Comparison of ENCODE assay signal across 9 mouse cellular contexts in genomic region chr9:96977287-96978145, GRCm38 (mm10). TPM values are rescaled to one million over a fixed set of nuclear protein-coding genes. Genes with fewer than 3 reads are reported as not detected.
A peak's percentile ranks its signal among the peaks of the same experiment; 100 is the strongest.
DNase-seq lines count a peak whose midpoint lies in the region; ATAC-seq lines count a peak whose summit lies in the region.
"Had no signal": no experiment of that assay in that cellular context is flagged by ENCODE, and none has a peak within 500 bp of the region (broad histone marks: within the 10 kb centered on the region; RNA-seq: fewer than 3 reads in every experiment).

No protein-coding gene starts in this region.

- H3K9ac ChIP-seq in intestine, embryonic 16.5 days (ENCODE audit: low read depth, low read length), result no peak overlapping the region
- 0 out of 2 replicates have a peak overlapping the region, but pooled peaks have one; percentile 7 for H3K9ac ChIP-seq in neural tube, embryonic 14.5 days (replicated peaks; ENCODE audit: low read depth, low read length)

- WGBS in embryonic facial prominence, embryonic 10.5 days, result 51% methylated on average over 13 of the region's 13 CpGs
- WGBS in intestine, embryonic 16.5 days, result 53% methylated on average over 13 of the region's 13 CpGs
- WGBS in neural tube, embryonic 14.5 days, result 44% methylated on average over 13 of the region's 13 CpGs

- ATAC-seq in intestine, embryonic 16.5 days, result peak; percentile 10; the same call in 1 of the 2 replicates
- ATAC-seq in neural tube, embryonic 14.5 days (ENCODE audit: low read depth), result no peak

- no peaks in the 10 kb centered on the region for H3K9me3 ChIP-seq in embryonic facial prominence, embryonic 10.5 days
- H3K9me3 ChIP-seq in intestine, embryonic 16.5 days (ENCODE audit: control insufficient read depth, low read length), result no peaks in the 10 kb centered on the region
- no peaks in the 10 kb centered on the region for H3K9me3 ChIP-seq in neural tube, embryonic 14.5 days (ENCODE audit: control insufficient read depth, low read length)

- no peak overlapping the region for H3K4me3 ChIP-seq in embryonic facial prominence, embryonic 10.5 days
- no peak overlapping the region for H3K4me3 ChIP-seq in intestine, embryonic 16.5 days (ENCODE audit: low read length)
- no peak overlapping the region for H3K4me3 ChIP-seq in neural tube, embryonic 14.5 days (ENCODE audit: low read depth, low read length)

- H3K27me3 ChIP-seq in embryonic facial prominence, embryonic 10.5 days (replicated peaks; ENCODE audit: low read depth, poor library complexity, severe bottlenecking), result no peaks in the 10 kb centered on the region
- no peaks in the 10 kb centered on the region for H3K27me3 ChIP-seq in intestine, embryonic 16.5 days (replicated peaks; ENCODE audit: control insufficient read depth, insufficient read depth, low read length)
- H3K27me3 ChIP-seq in neural tube, embryonic 14.5 days (ENCODE audit: control insufficient read depth, insufficient read depth, low read length), result no peaks in the 10 kb centered on the region

- H3K27ac ChIP-seq in embryonic facial prominence, embryonic 10.5 days (replicated peaks), result peak overlapping the region; percentile 89
- no peak overlapping the region for H3K27ac ChIP-seq in intestine, embryonic 16.5 days (ENCODE audit: low read length)
- peak overlapping the region; percentile 28; the same call in 1 of the 2 replicates for H3K27ac ChIP-seq in neural tube, embryonic 14.5 days (ENCODE audit: low read depth, low read length)
- H3K27ac ChIP-seq: macrophage had no signal

- H3K4me1 ChIP-seq in embryonic facial prominence, embryonic 10.5 days, result peaks cover 82% of the 10 kb centered on the region
- peaks cover 49% of the 10 kb centered on the region for H3K4me1 ChIP-seq in intestine, embryonic 16.5 days (ENCODE audit: control insufficient read depth, insufficient read depth, low read length)
- peaks cover 49% of the 10 kb centered on the region for H3K4me1 ChIP-seq in neural tube, embryonic 14.5 days (ENCODE audit: control insufficient read depth, insufficient read depth, low read length)

- no peak overlapping the region for H3K4me2 ChIP-seq in intestine, embryonic 16.5 days (ENCODE audit: low read depth, low read length)
- no peak overlapping the region for H3K4me2 ChIP-seq in neural tube, embryonic 14.5 days (ENCODE audit: low read depth, low read length)

- peak; percentile 59 for DNase-seq in left cerebral cortex, postnatal 4 days
- DNase-seq in left cerebral cortex, postnatal 14 days (ENCODE audit: low spot score in 2 of 2), result no peak
- no peak for DNase-seq in embryonic facial prominence, embryonic 10.5 days (ENCODE audit: low spot score)
- no peak for DNase-seq in liver
- DNase-seq in right cerebral cortex, postnatal 14 days, result no peak
- no peak for DNase-seq in spleen, adult 18-20 months

- intact Hi-C loops in left cerebral cortex, postnatal 4 days (cut with DNase I), result no loop called here
- intact Hi-C loops in left cerebral cortex, postnatal 14 days (cut with DNase I), result no loop called here

- H3K36me3 ChIP-seq in embryonic facial prominence, embryonic 10.5 days (replicated peaks), result peaks cover 34% of the 10 kb centered on the region
- no peaks in the 10 kb centered on the region for H3K36me3 ChIP-seq in intestine, embryonic 16.5 days (ENCODE audit: control insufficient read depth, insufficient read depth, low read length)
- no peaks in the 10 kb centered on the region for H3K36me3 ChIP-seq in neural tube, embryonic 14.5 days (ENCODE audit: control insufficient read depth, insufficient read depth, low read length)

RNA-seq across cellular contexts. Expression of gene Spsb4, which starts 41.1 kb away (rescaled TPM):
- total RNA-seq in left cerebral cortex, postnatal 4 days (2021), result 10 to 100 TPM; 20.2 to 20.6 TPM
- 1 to 10 TPM; 6.7 to 6.9 TPM for total RNA-seq in left cerebral cortex, postnatal 14 days (2021)
- polyA plus RNA-seq in embryonic facial prominence, embryonic 10.5 days (2016; fragmentation: Nextera tagmentation; extraction: Ambion mirVana), result 102 and 123 TPM in 2 replicates
- 28.7 and 34.0 TPM in 2 replicates for polyA plus RNA-seq in intestine, embryonic 16.5 days (2015; fragmentation: Nextera tagmentation; extraction: Ambion mirVana)
- polyA plus RNA-seq in neural tube, embryonic 14.5 days (2014; fragmentation: Nextera tagmentation; extraction: Ambion mirVana), result 22.9 and 29.7 TPM in 2 replicates
